Mouse (Mus musculus): ENCODE measurements around the gene Dram1. TPM values are rescaled to one million over a fixed set of nuclear protein-coding genes. Genes with fewer than 3 reads are reported as not detected.

Gene Dram1
- total RNA-seq, 1 experiment: 3.3 TPM

GRCm38 (mm10) chr10:88380430-88381060 lies 1.7 kb upstream of the Dram1 start:
- in situ Hi-C loops (cut with MboI; ENCODE audit: low sequenced_read_pairs in 2 of 2, unreplicated experiment in 2 of 2): no loop called here
- TF ChIP-seq ZNF384 (IDR thresholded peaks at IDR 0.05; ENCODE audit: low read depth, low read length) (no peak), HCFC1 (IDR thresholded peaks at IDR 0.05; ENCODE audit: borderline replicate concordance, insufficient read depth, low read length) (no peak), ZC3H11A (IDR thresholded peaks at IDR 0.05; ENCODE audit: borderline replicate concordance, low read depth, low read length) (no peak), MAFK (IDR thresholded peaks at IDR 0.05; ENCODE audit: insufficient read depth, low read depth, low read length) (no peak), CHD2 (IDR thresholded peaks at IDR 0.05; ENCODE audit: low read depth, low read length) (no peak)
- H3K27ac ChIP-seq (ENCODE audit: insufficient read depth, low read depth, low read length, poor library complexity, severe bottlenecking): no peak overlapping the region
- H3K9ac ChIP-seq (ENCODE audit: insufficient read depth, low read depth, low read length, poor library complexity, severe bottlenecking): peak overlapping the region; percentile 33; the same call in 1 of the 2 replicates
- no peak for DNase-seq (ENCODE audit: low read depth, low spot score)
- H3K36me3 ChIP-seq (ENCODE audit: control insufficient read depth, insufficient read depth, low read length, poor library complexity, severe bottlenecking): no peaks in the 10 kb centered on the region
- H3K4me1 ChIP-seq (ENCODE audit: control insufficient read depth in 2 of 2, insufficient read depth in 2 of 2, low read length in 2 of 2, poor library complexity in 1 of 2): peaks cover 3 to 8% of the 10 kb centered on the region in 2 experiments; a peak in 1 of 4 replicates
- peak overlapping the region; percentile 79 to 86 for H3K4me3 ChIP-seq (ENCODE audit: insufficient read depth in 1 of 2, low read depth in 1 of 2, low read length in 2 of 2, poor library complexity in 1 of 2, severe bottlenecking in 1 of 2)
- H3K9me3 ChIP-seq (ENCODE audit: control insufficient read depth, insufficient read depth, low read depth, low read length): no peaks in the 10 kb centered on the region

GRCm38 (mm10) chr10:88380002-88380401 lies 1.1 kb upstream of the Dram1 start:
- Histone ChIP-seq H3K36me3 (ENCODE audit: control insufficient read depth, insufficient read depth, low read length, poor library complexity, severe bottlenecking) (no peaks in the 10 kb centered on the region), H3K27ac (ENCODE audit: insufficient read depth, low read depth, low read length, poor library complexity, severe bottlenecking) (no peak overlapping the region)

GRCm38 (mm10) chr10:88377666-88378065 lies 1.2 kb downstream of the Dram1 start:
- Histone ChIP-seq H3K9ac (ENCODE audit: insufficient read depth, low read depth, low read length, poor library complexity, severe bottlenecking) (no peak overlapping the region), H3K27ac (ENCODE audit: insufficient read depth, low read depth, low read length, poor library complexity, severe bottlenecking) (no peak overlapping the region), H3K4me1 (ENCODE audit: control insufficient read depth in 2 of 2, insufficient read depth in 2 of 2, low read length in 2 of 2, poor library complexity in 1 of 2) (peaks cover 3 to 8% of the 10 kb centered on the region in 2 experiments; a peak in 1 of 4 replicates), H3K9me3 (ENCODE audit: control insufficient read depth, insufficient read depth, low read depth, low read length) (no peaks in the 10 kb centered on the region), H3K4me3 (ENCODE audit: insufficient read depth in 1 of 2, low read depth in 1 of 2, low read length in 2 of 2, poor library complexity in 1 of 2, severe bottlenecking in 1 of 2) (no peak overlapping the region), H3K36me3 (ENCODE audit: control insufficient read depth, insufficient read depth, low read length, poor library complexity, severe bottlenecking) (no peaks in the 10 kb centered on the region)
- no peak for DNase-seq (ENCODE audit: low read depth, low spot score)
- in situ Hi-C loops (cut with MboI; ENCODE audit: low sequenced_read_pairs in 2 of 2, unreplicated experiment in 2 of 2): no loop called here
- TF ChIP-seq CHD2 (IDR thresholded peaks at IDR 0.05; ENCODE audit: low read depth, low read length) (no peak), MAFK (IDR thresholded peaks at IDR 0.05; ENCODE audit: insufficient read depth, low read depth, low read length) (no peak), ZNF384 (IDR thresholded peaks at IDR 0.05; ENCODE audit: low read depth, low read length) (no peak), ZC3H11A (IDR thresholded peaks at IDR 0.05; ENCODE audit: borderline replicate concordance, low read depth, low read length) (no peak), HCFC1 (IDR thresholded peaks at IDR 0.05; ENCODE audit: borderline replicate concordance, insufficient read depth, low read length) (no peak)

More at GRCm38 (mm10) chr10:88380002-88380401, 1.1 kb upstream of the Dram1 start:
- Histone ChIP-seq H3K9ac (ENCODE audit: insufficient read depth, low read depth, low read length, poor library complexity, severe bottlenecking) (peak overlapping the region; percentile 80; the same call in 1 of the 2 replicates), H3K4me3 (ENCODE audit: insufficient read depth in 1 of 2, low read depth in 1 of 2, low read length in 2 of 2, poor library complexity in 1 of 2, severe bottlenecking in 1 of 2) (peak overlapping the region; percentile 79 to 86), H3K4me1 (ENCODE audit: control insufficient read depth in 2 of 2, insufficient read depth in 2 of 2, low read length in 2 of 2, poor library complexity in 1 of 2) (peaks cover 3 to 8% of the 10 kb centered on the region in 2 experiments; a peak in 1 of 4 replicates), H3K9me3 (ENCODE audit: control insufficient read depth, insufficient read depth, low read depth, low read length) (no peaks in the 10 kb centered on the region)
- TF ChIP-seq CHD2 (IDR thresholded peaks at IDR 0.05; ENCODE audit: low read depth, low read length): no peak
- no peak for TF ChIP-seq ZNF384 (IDR thresholded peaks at IDR 0.05; ENCODE audit: low read depth, low read length)
- TF ChIP-seq MAFK (IDR thresholded peaks at IDR 0.05; ENCODE audit: insufficient read depth, low read depth, low read length): no peak
- TF ChIP-seq ZC3H11A (IDR thresholded peaks at IDR 0.05; ENCODE audit: borderline replicate concordance, low read depth, low read length): no peak
- TF ChIP-seq HCFC1 (IDR thresholded peaks at IDR 0.05; ENCODE audit: borderline replicate concordance, insufficient read depth, low read length): no peak
- DNase-seq (ENCODE audit: low read depth, low spot score): no peak
- in situ Hi-C loops (cut with MboI; ENCODE audit: low sequenced_read_pairs in 2 of 2, unreplicated experiment in 2 of 2): no loop called here

GRCm38 (mm10) chr10:88376770-88377169 lies 2.1 kb downstream of the Dram1 start:
- no peaks in the 10 kb centered on the region for H3K36me3 ChIP-seq (ENCODE audit: control insufficient read depth, insufficient read depth, low read length, poor library complexity, severe bottlenecking)
- H3K9ac ChIP-seq (ENCODE audit: insufficient read depth, low read depth, low read length, poor library complexity, severe bottlenecking): no peak overlapping the region
- peaks cover 3 to 8% of the 10 kb centered on the region in 2 experiments; a peak in 1 of 4 replicates for H3K4me1 ChIP-seq (ENCODE audit: control insufficient read depth in 2 of 2, insufficient read depth in 2 of 2, low read length in 2 of 2, poor library complexity in 1 of 2)
- no peak overlapping the region for H3K27ac ChIP-seq (ENCODE audit: insufficient read depth, low read depth, low read length, poor library complexity, severe bottlenecking)
- H3K4me3 ChIP-seq (ENCODE audit: insufficient read depth in 1 of 2, low read depth in 1 of 2, low read length in 2 of 2, poor library complexity in 1 of 2, severe bottlenecking in 1 of 2): peak overlapping the region in 1 of 2 experiments; percentile 39; a peak in 2 of 4 replicates
- TF ChIP-seq CHD2 (IDR thresholded peaks at IDR 0.05; ENCODE audit: low read depth, low read length) (no peak), ZC3H11A (IDR thresholded peaks at IDR 0.05; ENCODE audit: borderline replicate concordance, low read depth, low read length) (peak; percentile 40; the same call in 1 of the 2 replicates)
- peak; percentile 83 for DNase-seq (ENCODE audit: low read depth, low spot score)
- in situ Hi-C loops (cut with MboI; ENCODE audit: low sequenced_read_pairs in 2 of 2, unreplicated experiment in 2 of 2): no loop called here
- H3K9me3 ChIP-seq (ENCODE audit: control insufficient read depth, insufficient read depth, low read depth, low read length): no peaks in the 10 kb centered on the region

All from ES-E14 (cell line).